Mouse (Mus musculus) kidney, postnatal 4 days (tissue): Measurements from ENCODE around the gene Fgd1.

ENCODE experiments used
- DNase-seq, 2 experiments: peaks; one replicate each; pipeline ENCODE4 v3.0.0; 2021; ENCODE audit warnings: mixed read lengths in 2 of 2

The Fgd1 gene

DNA sequence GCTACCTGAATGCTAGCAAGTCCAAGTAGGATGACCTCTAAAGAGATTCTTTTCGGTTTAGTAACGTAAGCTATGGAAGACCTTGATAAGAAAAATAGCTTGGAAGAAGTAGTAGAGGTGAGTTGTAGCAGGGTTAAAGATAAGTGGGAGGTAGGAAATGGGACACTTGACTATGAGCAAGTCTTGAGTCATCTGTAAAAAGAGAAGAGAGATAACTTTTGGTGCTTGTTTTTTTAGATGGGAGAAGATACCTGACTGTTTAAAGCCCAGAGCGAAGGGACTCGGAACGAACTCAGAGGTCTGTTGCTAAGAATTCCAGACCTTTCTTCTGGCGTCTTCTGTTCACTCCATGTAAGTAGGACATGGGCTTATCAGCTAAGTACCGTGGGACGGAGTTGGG lies at the start of gene Fgd1:
TSS of gene Fgd1 (plus strand) at position 301 of the 400 bp plus-strand sequence.
- DNase-seq = no peak

- no peak for DNase-seq
Observed at GRCm38 (mm10) chrX:150996775-150997174, 49.2 kb upstream of the Fgd1 start.

DNA sequence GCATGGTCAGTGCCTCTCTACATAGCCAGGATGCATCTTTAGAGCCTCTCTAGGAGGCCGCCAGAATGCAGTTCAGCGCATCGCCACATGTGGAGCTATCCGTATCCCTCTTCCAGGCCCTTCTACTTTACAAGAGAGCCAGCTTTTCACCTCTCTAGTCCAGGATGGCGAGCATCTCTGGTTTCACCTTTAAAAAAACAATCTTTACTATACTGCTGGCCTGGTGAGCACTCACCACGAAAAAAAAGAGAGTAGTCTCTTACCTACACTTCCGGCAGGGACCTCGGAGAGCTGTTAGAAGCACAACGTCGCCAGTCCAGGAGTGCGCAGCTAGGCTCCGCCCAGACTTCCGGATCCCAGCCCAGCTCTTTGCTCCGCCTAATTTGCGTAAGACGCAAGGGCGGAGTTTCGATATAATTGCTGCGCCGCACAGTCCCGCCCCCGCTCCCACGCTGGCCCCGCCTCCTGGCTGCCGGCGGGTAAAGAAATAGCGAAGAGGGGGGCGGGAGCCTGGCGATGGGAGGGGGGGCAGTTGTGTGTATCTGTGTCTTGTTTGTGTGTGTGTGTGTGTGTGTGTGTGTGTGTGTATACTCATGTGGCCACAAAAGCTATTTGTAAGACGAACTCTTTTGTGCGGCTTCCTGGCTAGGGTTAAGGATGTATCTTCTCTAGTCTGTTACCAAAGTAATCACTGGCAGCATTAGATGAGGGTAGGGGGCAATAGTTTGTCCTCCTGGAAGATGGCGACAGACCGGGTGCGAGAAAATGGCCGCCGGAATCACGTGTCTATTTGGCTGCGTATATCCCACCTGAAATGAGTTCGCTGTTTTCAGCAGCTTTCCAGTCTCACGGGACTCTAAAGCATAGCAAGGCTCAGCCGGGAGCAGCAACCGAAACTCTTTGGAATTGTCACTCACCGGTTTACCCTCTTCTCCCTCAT lies 28.7 kb upstream of the Fgd1 start, which contains the start of gene Gnl3l:
TSS of gene Gnl3l (minus strand) at position 385 of the 940 bp plus-strand sequence.
- DNase-seq = peak; percentile 91 to 94

- no peak for DNase-seq
Observed at GRCm38 (mm10) chrX:151017897-151018296, 28.1 kb upstream of the Fgd1 start.

DNA sequence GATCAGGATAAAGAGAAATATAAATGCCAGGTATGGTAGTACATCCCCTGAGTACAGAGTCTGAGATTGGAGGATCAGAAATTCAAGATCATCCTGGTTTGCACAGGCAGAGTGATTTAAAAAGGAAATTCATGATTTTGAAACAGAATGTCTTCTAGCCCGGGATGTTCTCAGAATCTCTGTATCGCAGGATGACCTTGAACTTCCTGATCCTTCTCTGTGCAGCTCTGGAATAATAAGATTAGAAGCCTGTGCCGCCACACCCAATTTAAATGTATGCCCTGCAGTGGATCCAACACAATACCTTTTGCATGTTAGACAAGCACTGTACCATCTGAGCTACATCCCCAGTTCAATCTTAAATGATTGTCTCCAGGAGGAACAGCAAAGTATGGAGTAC lies 27.2 kb upstream of the Fgd1 start:
- DNase-seq = no peak

- peak in 1 of 2 experiments; percentile 5 for DNase-seq
Observed at GRCm38 (mm10) chrX:151031400-151031799, 14.6 kb upstream of the Fgd1 start.

DNA sequence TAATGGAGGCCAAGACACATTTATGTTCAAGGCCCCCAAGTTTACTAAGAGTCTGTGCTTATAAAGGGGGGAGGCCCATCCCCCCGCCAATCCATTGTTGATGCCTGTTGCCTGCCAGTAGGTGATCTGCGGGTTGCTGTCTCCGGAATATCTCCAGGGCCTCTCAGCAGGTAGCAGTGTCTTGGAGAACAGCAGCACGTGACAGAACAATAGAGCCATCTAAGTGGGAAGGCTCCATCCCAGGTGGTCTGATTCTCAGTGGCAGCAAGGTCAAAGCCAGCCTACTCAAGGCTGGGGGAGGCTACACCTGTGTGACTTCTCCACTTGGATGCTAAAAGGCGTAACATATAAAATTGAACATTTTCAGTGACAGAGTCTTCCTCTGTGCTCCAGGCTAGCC lies 4.7 kb upstream of the Fgd1 start:
- no peak for DNase-seq

DNA sequence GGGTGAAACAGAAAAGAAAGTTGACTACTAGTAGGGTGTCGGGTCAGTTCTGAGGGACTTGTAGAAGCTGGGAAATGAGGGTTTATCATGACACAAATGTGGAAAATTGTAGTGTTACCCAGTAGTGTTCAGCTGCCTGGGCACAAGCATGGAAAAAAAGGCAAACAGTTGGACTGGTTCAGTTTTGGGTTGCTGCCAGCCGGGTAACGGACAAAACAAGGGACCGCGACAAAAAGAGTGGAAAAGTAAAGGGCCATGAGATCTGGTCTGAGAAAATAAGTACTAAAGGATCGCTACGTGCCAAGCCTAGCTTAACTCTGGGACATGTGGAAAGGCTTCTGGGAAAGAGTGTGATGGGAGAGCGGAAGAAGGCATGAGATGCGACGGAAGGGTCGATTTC lies 371 bp downstream of the Fgd1 start:
- DNase-seq = no peak

GRCm38 (mm10) chrX:151046777-151047430 lies 954 bp downstream of the Fgd1 start:
- peak; percentile 93 to 94 for DNase-seq

- DNase-seq = peak; percentile 51 to 67
Observed at GRCm38 (mm10) chrX:151047431-151048058, 1.6 kb downstream of the Fgd1 start.

DNA sequence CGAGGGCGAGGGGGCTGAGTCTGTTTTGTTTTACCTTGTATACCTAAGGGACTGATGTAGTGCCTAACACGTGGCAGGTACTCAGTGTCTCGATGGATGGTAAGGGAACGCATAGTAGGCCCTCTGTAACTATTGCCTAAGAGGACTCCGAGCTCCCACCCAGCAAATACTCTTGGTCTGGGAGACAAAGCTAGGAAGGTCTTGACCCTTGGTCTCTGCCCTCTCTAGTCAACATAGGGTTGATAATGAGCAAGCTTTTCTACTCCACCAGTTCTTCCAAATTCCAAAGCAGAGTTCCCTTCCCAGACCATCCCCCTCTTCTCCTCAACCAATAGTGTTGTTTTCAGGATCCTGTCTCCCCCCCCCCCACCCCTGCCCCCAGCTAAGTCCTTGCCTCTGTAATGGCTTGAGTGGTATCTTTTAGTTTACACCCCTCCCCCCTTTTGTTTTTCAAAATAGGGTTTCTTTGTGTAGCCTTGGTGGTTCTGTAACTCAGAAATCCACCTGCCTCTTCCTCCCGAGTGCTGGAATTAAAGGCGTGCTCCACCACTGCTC lies 3.8 kb downstream of the Fgd1 start:
- no peak for DNase-seq

- DNase-seq = peak; percentile 18 to 37
Observed at GRCm38 (mm10) chrX:151050337-151050736, 4.4 kb downstream of the Fgd1 start.

DNA sequence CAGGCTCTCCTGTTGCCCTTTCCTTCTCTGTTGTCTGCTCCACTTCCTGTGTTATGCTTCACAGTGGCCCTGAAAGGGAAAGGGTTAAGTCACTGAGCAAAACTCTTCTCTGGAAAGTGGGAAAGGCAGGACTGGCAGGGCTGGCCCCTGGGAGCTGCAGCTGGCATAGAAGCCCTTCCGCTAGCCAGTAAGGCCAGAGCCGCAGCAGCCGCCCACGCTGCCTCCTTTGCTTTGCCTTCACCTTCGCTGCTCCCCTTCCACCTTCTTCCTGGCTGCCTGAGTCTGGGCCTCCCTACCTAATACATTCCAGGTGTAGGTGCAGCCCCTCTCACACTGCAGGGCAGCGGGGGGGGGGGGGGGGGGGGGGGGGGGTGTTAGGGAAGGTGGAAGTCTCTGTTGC lies 8.5 kb downstream of the Fgd1 start:
- peak; percentile 22 to 46 for DNase-seq

GRCm38 (mm10) chrX:151055559-151055958 lies 9.6 kb downstream of the Fgd1 start:
- DNase-seq = peak; percentile 55 to 68

DNA sequence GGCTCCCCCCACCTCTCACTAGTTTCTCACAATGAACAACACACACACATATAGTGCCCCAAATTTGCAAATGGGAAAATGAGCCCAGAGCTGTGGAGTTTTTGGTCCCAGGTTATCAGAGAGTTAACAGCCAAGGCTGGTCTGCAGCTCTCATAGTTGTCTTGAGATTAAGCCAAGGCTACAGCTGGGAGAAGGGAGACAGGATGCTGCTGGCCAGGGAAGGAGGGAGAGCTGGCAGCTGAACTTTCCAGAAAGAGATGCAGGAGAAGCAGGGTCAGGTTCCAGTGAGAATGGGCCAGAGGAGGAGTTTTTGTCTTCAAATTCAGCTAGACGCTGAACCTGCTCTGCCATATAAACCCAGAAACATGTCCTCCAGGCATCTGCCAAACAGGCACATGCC lies 13.4 kb downstream of the Fgd1 start:
- DNase-seq = peak in 1 of 2 experiments; percentile 17

DNA sequence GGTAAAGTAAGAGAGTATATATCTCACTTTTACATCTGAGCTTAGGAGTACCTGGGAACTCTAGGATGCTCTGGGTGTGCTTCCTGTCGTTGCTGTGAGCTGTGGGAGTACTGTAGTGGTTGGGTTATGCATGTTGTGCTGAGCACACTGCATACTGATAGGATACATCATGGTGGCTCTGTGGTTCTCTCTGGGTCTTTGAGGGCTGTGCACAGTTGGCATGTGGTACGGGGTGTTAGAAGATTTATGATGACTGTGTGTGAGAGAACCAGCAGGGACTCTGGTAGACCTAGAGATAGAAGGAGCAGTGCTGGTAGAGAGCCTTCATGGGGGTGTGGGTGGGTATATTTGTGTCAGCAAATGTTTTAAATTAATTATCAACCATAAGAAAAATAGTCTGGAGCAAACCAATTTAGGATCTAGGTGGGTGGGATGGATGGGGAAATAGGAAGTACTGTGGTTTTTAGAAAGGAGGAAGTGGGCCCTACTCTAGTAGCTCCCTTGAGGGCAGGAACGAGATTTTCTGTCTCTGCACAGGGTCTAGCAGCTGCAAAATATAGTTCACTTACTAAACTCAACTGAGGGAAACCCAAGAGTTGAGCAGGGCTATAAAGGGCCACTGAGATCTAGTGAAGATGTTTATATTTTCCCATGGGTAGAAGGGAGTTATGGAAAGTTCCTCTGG lies 15.8 kb downstream of the Fgd1 start:
- no peak for DNase-seq

- DNase-seq = no peak
Observed at GRCm38 (mm10) chrX:151066071-151066666, 20.2 kb downstream of the Fgd1 start.

GRCm38 (mm10) chrX:151067876-151068275 lies 21.9 kb downstream of the Fgd1 start:
- no peak for DNase-seq

DNA sequence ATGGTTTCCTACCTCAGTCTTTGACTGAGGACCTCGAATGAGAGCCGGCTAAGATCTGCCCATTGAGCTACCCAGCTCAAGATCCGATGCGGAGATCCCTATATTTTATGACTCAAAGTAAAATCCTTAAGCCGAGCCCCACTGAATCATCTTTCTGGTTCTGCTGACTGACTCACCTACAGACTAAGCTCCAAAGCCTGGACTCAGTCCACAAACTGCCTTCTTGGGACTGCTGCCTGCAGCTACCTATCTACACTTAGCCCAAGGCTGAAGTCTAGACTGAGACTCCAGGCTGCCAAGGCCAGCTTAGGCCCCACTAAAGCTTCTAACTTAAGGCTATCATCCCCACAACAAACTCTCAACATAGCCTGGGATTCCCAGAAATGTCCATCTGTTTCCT lies 30.1 kb downstream of the Fgd1 start:
- DNase-seq = no peak

- DNase-seq = no peak
Observed at GRCm38 (mm10) chrX:151076941-151077485, 31.1 kb downstream of the Fgd1 start.

GRCm38 (mm10) chrX:151085599-151085998 lies 39.6 kb downstream of the Fgd1 start:
- no peak for DNase-seq

DNA sequence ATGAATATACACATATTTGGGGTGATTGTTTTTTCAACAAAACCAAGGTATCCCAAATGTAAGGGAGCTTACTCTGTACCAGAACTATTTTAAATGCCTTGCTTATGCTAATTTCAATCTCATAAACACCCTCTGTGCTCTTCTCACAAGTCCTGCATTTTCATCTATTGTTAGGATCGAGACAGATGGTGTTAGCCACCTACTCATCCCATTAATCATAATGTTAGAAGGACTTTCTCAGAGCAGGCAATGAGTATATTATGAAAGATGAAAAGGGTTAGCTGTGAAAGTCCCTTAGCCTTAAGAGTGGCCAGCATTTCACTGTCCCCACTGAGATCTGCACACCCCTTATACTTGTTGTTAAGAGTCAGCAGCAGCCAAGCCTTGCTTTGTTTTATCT lies 41.5 kb downstream of the Fgd1 start:
- DNase-seq = no peak
